Mouse (Mus musculus): ENCODE results near the gene Med27. TPM values are rescaled to one million over a fixed set of nuclear protein-coding genes. Genes with fewer than 3 reads are reported as not detected.

Med27 gene
- polyA plus RNA-seq (2015; fragmentation: Nextera tagmentation; extraction: Ambion mirVana): 74.3 and 85.3 TPM in 2 replicates

- H3K9ac ChIP-seq: peak within 1 kb of the TSS; percentile 87
- H3K4me1 ChIP-seq (replicated peaks): peaks cover 29% of the 10 kb centered on the region
- H3K27ac ChIP-seq: peak within 1 kb of the TSS; percentile 86
- H3K4me3 ChIP-seq: peak within 1 kb of the TSS; percentile 90
- H3K27me3 ChIP-seq: no peaks in the 10 kb centered on the region
- peak; percentile 97 for ATAC-seq (ENCODE audit: low FRiP score)
- WGBS: 1% methylated on average over 41 of the region's 41 CpGs
- peaks cover 21% of the 10 kb centered on the region for H3K36me3 ChIP-seq
- H3K9me3 ChIP-seq: no peaks in the 10 kb centered on the region
- peak within 1 kb of the TSS; percentile 92 for H3K4me2 ChIP-seq
Observed at GRCm38 (mm10) chr2:29346629-29347271, at the start of gene Med27. Gene Med27, plus strand, starts transcription at chr2:29346819.

- Histone ChIP-seq H3K9ac (no peak overlapping the region), H3K27ac (no peak overlapping the region), H3K27me3 (no peaks in the 10 kb centered on the region), H3K4me3 (no peak overlapping the region), H3K4me2 (no peak overlapping the region), H3K36me3 (no peaks in the 10 kb centered on the region), H3K4me1 (replicated peaks) (no peaks in the 10 kb centered on the region), H3K9me3 (no peaks in the 10 kb centered on the region)
- ATAC-seq (ENCODE audit: low FRiP score): no peak
- WGBS: 53% methylated on average over 7 of the region's 7 CpGs
Observed at GRCm38 (mm10) chr2:29309966-29310365, 36.7 kb upstream of the Med27 start.

GRCm38 (mm10) chr2:29312058-29312457, 34.6 kb upstream of the Med27 start:
- Histone ChIP-seq H3K4me2 (no peak overlapping the region), H3K4me3 (no peak overlapping the region), H3K27me3 (no peaks in the 10 kb centered on the region), H3K9ac (no peak overlapping the region), H3K4me1 (replicated peaks) (no peaks in the 10 kb centered on the region), H3K27ac (no peak overlapping the region), H3K9me3 (no peaks in the 10 kb centered on the region), H3K36me3 (no peaks in the 10 kb centered on the region)
- no peak for ATAC-seq (ENCODE audit: low FRiP score)
- WGBS: 87% methylated on average over 5 of the region's 5 CpGs

- no peaks in the 10 kb centered on the region for H3K9me3 ChIP-seq
- H3K4me2 ChIP-seq: no peak overlapping the region
- no peaks in the 10 kb centered on the region for H3K27me3 ChIP-seq
- H3K4me1 ChIP-seq (replicated peaks): no peaks in the 10 kb centered on the region; the same call in 1 of the 2 replicates
- no peak for ATAC-seq (ENCODE audit: low FRiP score)
- WGBS: 85% methylated on average over 4 of the region's 4 CpGs
- no peak overlapping the region for H3K9ac ChIP-seq
- H3K4me3 ChIP-seq: no peak overlapping the region
- no peaks in the 10 kb centered on the region for H3K36me3 ChIP-seq
- H3K27ac ChIP-seq: no peak overlapping the region
Observed at GRCm38 (mm10) chr2:29317906-29318470, 28.6 kb upstream of the Med27 start.

- 95% methylated on average over 3 of the region's 3 CpGs for WGBS
- no peak overlapping the region for H3K27ac ChIP-seq
- H3K36me3 ChIP-seq: no peaks in the 10 kb centered on the region
- no peak for ATAC-seq (ENCODE audit: low FRiP score)
- H3K9ac ChIP-seq: no peak overlapping the region
- H3K4me3 ChIP-seq: no peak overlapping the region
- H3K9me3 ChIP-seq: no peaks in the 10 kb centered on the region
- no peaks in the 10 kb centered on the region for H3K27me3 ChIP-seq
- H3K4me1 ChIP-seq (replicated peaks): no peaks in the 10 kb centered on the region; the same call in 1 of the 2 replicates
- no peak overlapping the region for H3K4me2 ChIP-seq
Observed at GRCm38 (mm10) chr2:29318596-29318995, 28.0 kb upstream of the Med27 start.

- H3K4me3 ChIP-seq: no peak overlapping the region
- WGBS: 63% methylated on average over 11 of the region's 11 CpGs
- H3K4me2 ChIP-seq: no peak overlapping the region
- H3K9me3 ChIP-seq: no peaks in the 10 kb centered on the region
- no peak for ATAC-seq (ENCODE audit: low FRiP score)
- no peaks in the 10 kb centered on the region for H3K27me3 ChIP-seq
- H3K27ac ChIP-seq: no peak overlapping the region
- no peaks in the 10 kb centered on the region for H3K36me3 ChIP-seq
- H3K9ac ChIP-seq: no peak overlapping the region
- H3K4me1 ChIP-seq (replicated peaks): no peaks in the 10 kb centered on the region; the same call in 1 of the 2 replicates
Observed at GRCm38 (mm10) chr2:29320229-29320751, 26.3 kb upstream of the Med27 start.

- H3K27me3 ChIP-seq: no peaks in the 10 kb centered on the region
- no peaks in the 10 kb centered on the region for H3K9me3 ChIP-seq
- WGBS: 78% methylated on average over 6 of the region's 6 CpGs
- H3K9ac ChIP-seq: no peak overlapping the region
- no peak overlapping the region for H3K4me3 ChIP-seq
- H3K4me2 ChIP-seq: no peak overlapping the region
- no peaks in the 10 kb centered on the region for H3K36me3 ChIP-seq
- no peaks in the 10 kb centered on the region; the same call in 1 of the 2 replicates for H3K4me1 ChIP-seq (replicated peaks)
- H3K27ac ChIP-seq: no peak overlapping the region
- ATAC-seq (ENCODE audit: low FRiP score): no peak
Observed at GRCm38 (mm10) chr2:29320780-29321179, 25.8 kb upstream of the Med27 start.

GRCm38 (mm10) chr2:29324456-29324855, 22.2 kb upstream of the Med27 start:
- H3K9me3 ChIP-seq: no peaks in the 10 kb centered on the region
- WGBS: 86% methylated on average over 2 of the region's 2 CpGs
- no peaks in the 10 kb centered on the region for H3K27me3 ChIP-seq
- H3K9ac ChIP-seq: no peak overlapping the region
- H3K36me3 ChIP-seq: no peaks in the 10 kb centered on the region
- H3K4me1 ChIP-seq (replicated peaks): no peaks in the 10 kb centered on the region; the same call in 1 of the 2 replicates
- no peak for ATAC-seq (ENCODE audit: low FRiP score)
- no peak overlapping the region for H3K4me3 ChIP-seq
- no peak overlapping the region for H3K27ac ChIP-seq
- no peak overlapping the region for H3K4me2 ChIP-seq

GRCm38 (mm10) chr2:29330471-29330870, 16.1 kb upstream of the Med27 start:
- Histone ChIP-seq H3K9me3 (no peaks in the 10 kb centered on the region), H3K9ac (no peak overlapping the region), H3K4me2 (no peak overlapping the region), H3K27ac (no peak overlapping the region), H3K4me3 (no peak overlapping the region), H3K27me3 (no peaks in the 10 kb centered on the region), H3K4me1 (replicated peaks) (no peaks in the 10 kb centered on the region), H3K36me3 (no peaks in the 10 kb centered on the region)
- ATAC-seq (ENCODE audit: low FRiP score): no peak
- 89% methylated on average over 1 of the region's 1 CpGs for WGBS

GRCm38 (mm10) chr2:29338396-29338795, 8.2 kb upstream of the Med27 start:
- 92% methylated on average over 1 of the region's 1 CpGs for WGBS
- no peak overlapping the region for H3K4me2 ChIP-seq
- H3K27ac ChIP-seq: no peak overlapping the region
- H3K27me3 ChIP-seq: 0 out of 2 replicates have a peak, but pooled peaks cover 3% of the 10 kb centered on the region
- H3K4me1 ChIP-seq (replicated peaks): no peaks in the 10 kb centered on the region
- ATAC-seq (ENCODE audit: low FRiP score): no peak
- no peaks in the 10 kb centered on the region for H3K36me3 ChIP-seq
- no peak overlapping the region for H3K9ac ChIP-seq
- H3K9me3 ChIP-seq: no peaks in the 10 kb centered on the region
- H3K4me3 ChIP-seq: no peak overlapping the region

GRCm38 (mm10) chr2:29358696-29359375, 12.2 kb downstream of the Med27 start:
- H3K36me3 ChIP-seq: peaks cover 32% of the 10 kb centered on the region
- H3K9ac ChIP-seq: no peak overlapping the region
- peaks cover 13% of the 10 kb centered on the region for H3K4me1 ChIP-seq (replicated peaks)
- ATAC-seq (ENCODE audit: low FRiP score): no peak
- no peaks in the 10 kb centered on the region for H3K9me3 ChIP-seq
- WGBS: 47% methylated on average over 9 of the region's 9 CpGs
- no peaks in the 10 kb centered on the region for H3K27me3 ChIP-seq
- no peak overlapping the region for H3K27ac ChIP-seq
- H3K4me3 ChIP-seq: no peak overlapping the region
- no peak overlapping the region for H3K4me2 ChIP-seq

- no peak for ATAC-seq (ENCODE audit: low FRiP score)
- WGBS: 85% methylated on average over 3 of the region's 3 CpGs
Observed at GRCm38 (mm10) chr2:29360956-29361355, 14.3 kb downstream of the Med27 start.

More at GRCm38 (mm10) chr2:29360956-29361355, 14.3 kb downstream of the Med27 start:
- Histone ChIP-seq H3K4me2 (no peak overlapping the region), H3K4me1 (replicated peaks) (peaks cover 13% of the 10 kb centered on the region), H3K36me3 (peaks cover 33% of the 10 kb centered on the region), H3K4me3 (no peak overlapping the region), H3K9ac (no peak overlapping the region), H3K27me3 (no peaks in the 10 kb centered on the region), H3K27ac (no peak overlapping the region), H3K9me3 (no peaks in the 10 kb centered on the region)

Data from hindbrain, embryonic 13.5 days (tissue).